Mouse (Mus musculus) stomach, postnatal 0 days (tissue): ENCODE data around the gene Eif4e.

ENCODE experiments used
- CTCF ChIP-seq: IDR thresholded peaks from 2 replicates; pipeline ENCODE4 v1.5.1; 2016; ENCODE audit warnings: antibody characterized with exemption, low read depth, mild to moderate bottlenecking, moderate library complexity
- EP300 ChIP-seq: optimal IDR thresholded peaks from 2 replicates; pipeline ENCODE3; 2016; ENCODE audit warnings: antibody characterized with exemption

DNA sequence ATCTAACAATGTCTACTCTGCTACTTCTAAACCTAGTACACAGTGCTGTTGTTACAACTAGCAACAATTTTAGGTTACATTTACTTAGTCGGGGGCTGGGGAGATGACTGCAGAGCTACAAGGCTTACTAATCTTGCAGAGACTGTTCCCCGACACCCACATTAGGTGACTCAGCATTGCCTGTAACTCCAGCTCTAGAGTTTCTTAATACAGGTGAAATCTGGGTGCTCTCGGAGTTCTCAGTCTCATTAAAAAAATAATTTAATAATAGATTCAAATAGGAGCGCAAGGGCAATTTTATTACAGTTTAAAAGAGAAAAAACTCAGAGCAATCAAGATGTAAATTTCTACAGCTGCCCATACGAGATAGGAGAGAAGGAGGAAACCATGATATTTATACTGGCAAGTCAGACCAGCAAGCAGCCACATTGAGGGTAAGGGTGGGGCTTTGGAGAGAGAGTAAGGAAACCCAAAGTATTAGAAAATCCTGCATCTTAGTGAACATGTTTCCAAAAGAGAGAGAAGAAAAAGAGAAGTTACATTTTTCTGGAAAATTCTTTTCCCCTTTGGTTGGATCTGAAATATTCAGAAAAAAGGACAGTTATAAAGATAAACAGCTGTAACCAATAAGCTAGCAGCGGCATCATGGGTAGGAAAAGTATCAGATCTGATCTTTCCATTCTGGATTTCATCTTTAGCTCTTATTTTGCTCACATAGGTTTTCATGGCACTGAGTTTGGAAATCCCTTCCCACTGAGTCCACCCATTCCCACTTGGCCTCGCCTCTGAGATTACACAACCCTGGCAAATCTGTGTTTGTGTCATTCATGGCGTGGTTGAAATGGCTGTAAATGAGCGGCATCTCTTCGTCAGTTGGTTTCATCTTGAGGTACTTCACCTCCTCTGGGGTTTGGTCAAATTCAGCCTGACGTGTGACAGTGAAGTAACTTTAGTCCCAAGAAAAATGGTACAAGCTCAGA is 30.5 kb upstream of the Eif4e start:
- TF ChIP-seq CTCF (no peak), EP300 (no peak)
